Mouse (Mus musculus) stomach, postnatal 0 days (tissue): Measurements from ENCODE around the gene Cldn9. TPM values are rescaled to one million over a fixed set of nuclear protein-coding genes. Genes with fewer than 3 reads are reported as not detected.

ENCODE experiments used
- ATAC-seq: fragments of 200-750 bp; cut with Nextera tagmentation; 2 replicates; pipeline ENCODE4 v1.8.0; 2017; ENCODE audit not compliant: low FRiP score, low TSS enrichment
- DNase-seq: peaks from one replicate; pipeline ENCODE4 v3.0.0-alpha.2; 2016; ENCODE audit warnings: low spot score
- H3K27ac ChIP-seq: fragments of 300-500 bp; sonication (generic); replicated peaks from 2 replicates; pipeline ENCODE4 v1.5.1; 2014; ENCODE audit warnings: mild to moderate bottlenecking, control low read depth
- H3K27me3 ChIP-seq: fragments of 300-500 bp; sonication (generic); 2 replicates; pipeline ENCODE4 v1.6.1; 2014; ENCODE audit warnings: low read length; ENCODE audit not compliant: control insufficient read depth, insufficient read depth
- H3K36me3 ChIP-seq: fragments of 300-500 bp; sonication (generic); 2 replicates; pipeline ENCODE4 v1.6.1; 2014; ENCODE audit warnings: low read length, mixed read lengths; ENCODE audit not compliant: control insufficient read depth, insufficient read depth
- H3K4me1 ChIP-seq: fragments of 300-500 bp; sonication (generic); replicated peaks from 2 replicates; pipeline ENCODE4 v1.6.1; 2014; ENCODE audit warnings: antibody characterized with exemption; ENCODE audit not compliant: control insufficient read depth, insufficient read depth
- H3K4me2 ChIP-seq: fragments of 300-500 bp; sonication (generic); replicated peaks from 2 replicates; pipeline ENCODE4 v1.6.1; 2014; ENCODE audit warnings: low read depth, mild to moderate bottlenecking, control low read depth, moderate library complexity
- H3K4me3 ChIP-seq: fragments of 300-500 bp; sonication (generic); 2 replicates; pipeline ENCODE4 v1.5.1; 2014; ENCODE audit warnings: low read depth, low read length, control low read depth
- H3K9ac ChIP-seq: fragments of 300-500 bp; sonication (generic); 2 replicates; pipeline ENCODE4 v1.6.1; 2014; ENCODE audit warnings: mild to moderate bottlenecking, low read length, control low read depth, mixed read lengths
- H3K9me3 ChIP-seq: fragments of 300-500 bp; sonication (generic); 2 replicates; pipeline ENCODE4 v1.6.1; 2016; ENCODE audit warnings: low read length; ENCODE audit not compliant: control insufficient read depth
- CTCF ChIP-seq: IDR thresholded peaks from 2 replicates; pipeline ENCODE4 v1.5.1; 2016; ENCODE audit warnings: antibody characterized with exemption, low read depth, mild to moderate bottlenecking, moderate library complexity
- EP300 ChIP-seq: optimal IDR thresholded peaks from 2 replicates; pipeline ENCODE3; 2016; ENCODE audit warnings: antibody characterized with exemption
- WGBS: fragments of 180-500 bp; shearing (Covaris S2); extraction: QIAGEN DNeasy Blood & Tissue Kit; methylation state at CpG from one replicate; pipeline ENCODE4 v1.1.7; 2014; 5-methylcytosine and 5-hydroxymethylcytosine counted together
- polyA plus RNA-seq: library from polyadenylated mRNA; unstranded; fragments of >200 nt; fragmentation: Nextera tagmentation; extraction: Ambion mirVana; gene quantifications from 2 replicates; pipeline ENCODE4 v1.2.1, GENCODE M21; 2015

The Cldn9 gene
- polyA plus RNA-seq, 1 experiment from 2014 or later = 0.92 TPM

DNA sequence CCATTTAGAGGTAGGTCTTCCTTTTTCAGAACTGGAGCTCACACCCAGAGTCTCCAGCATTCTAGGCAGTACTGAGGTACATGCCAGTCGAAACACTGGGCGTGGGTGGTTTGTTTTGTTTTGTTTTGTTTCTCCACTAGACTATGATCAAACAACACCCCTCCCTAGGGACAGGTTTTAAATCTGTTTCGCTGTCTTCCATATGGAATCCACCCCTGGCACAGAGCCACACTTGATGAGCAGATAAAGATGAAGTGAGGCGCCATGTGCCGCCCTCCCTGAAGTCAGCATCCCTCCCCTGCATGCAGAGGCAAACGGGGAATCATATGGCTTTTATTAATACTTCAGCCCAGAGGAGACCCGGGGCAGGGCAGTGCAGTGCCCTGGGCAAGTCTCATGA lies 20.9 kb upstream of the Cldn9 start:
- H3K27ac ChIP-seq = no peak overlapping the region
- 40% methylated on average over 7 of the region's 7 CpGs for WGBS
- no peaks in the 10 kb centered on the region for H3K27me3 ChIP-seq
- DNase-seq (no peak), ATAC-seq (no peak)
- no peak overlapping the region for H3K4me3 ChIP-seq
- no peak for TF ChIP-seq EP300
- no peak for TF ChIP-seq CTCF
- H3K36me3 ChIP-seq = no peaks in the 10 kb centered on the region
- no peaks in the 10 kb centered on the region for H3K9me3 ChIP-seq
- no peak overlapping the region for H3K9ac ChIP-seq
- no peaks in the 10 kb centered on the region for H3K4me1 ChIP-seq
- H3K4me2 ChIP-seq = no peak overlapping the region

- no peaks in the 10 kb centered on the region for H3K9me3 ChIP-seq
- no peak for TF ChIP-seq EP300
- no peak overlapping the region for H3K9ac ChIP-seq
- no peaks in the 10 kb centered on the region for H3K36me3 ChIP-seq
- WGBS = 83% methylated on average over 9 of the region's 9 CpGs
- ATAC-seq (no peak), DNase-seq (no peak)
- H3K4me3 ChIP-seq = no peak overlapping the region
- H3K4me2 ChIP-seq = no peak overlapping the region
- H3K27me3 ChIP-seq = no peaks in the 10 kb centered on the region
- H3K4me1 ChIP-seq = no peaks in the 10 kb centered on the region
- H3K27ac ChIP-seq = no peak overlapping the region
These were observed 19.5 kb upstream of the Cldn9 start for GRCm38 (mm10) chr17:23703301-23703700.

DNA sequence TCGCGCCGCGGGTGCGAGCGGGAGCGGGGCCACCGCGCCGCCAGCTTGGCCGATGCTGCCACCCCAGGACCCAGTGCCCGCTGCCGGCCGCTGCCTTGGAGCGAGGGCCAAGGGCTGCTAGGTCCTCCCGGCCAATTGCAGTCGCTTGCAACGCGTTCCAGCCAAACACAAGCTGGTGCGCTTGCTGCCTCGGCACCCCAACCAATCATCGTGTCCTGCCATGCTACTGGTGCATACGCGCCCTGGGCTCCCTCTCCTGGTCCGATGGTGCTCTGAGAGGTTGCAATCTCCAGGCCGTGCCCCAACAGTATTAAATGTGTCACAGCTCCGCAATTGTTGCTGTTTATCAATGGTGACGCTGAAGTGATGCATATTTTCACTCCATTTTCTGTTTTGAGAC lies 16.3 kb upstream of the Cldn9 start:
- Histone ChIP-seq H3K4me1 (no peaks in the 10 kb centered on the region), H3K4me2 (peak overlapping the region; percentile 100), H3K36me3 (no peaks in the 10 kb centered on the region), H3K9ac (peak overlapping the region; percentile 64), H3K9me3 (no peaks in the 10 kb centered on the region), H3K27ac (no peak overlapping the region), H3K4me3 (peak overlapping the region; percentile 63), H3K27me3 (no peaks in the 10 kb centered on the region)
- ATAC-seq (peak; percentile 98), DNase-seq (peak; percentile 92)
- TF ChIP-seq EP300 = no peak
- peak; percentile 90 for TF ChIP-seq CTCF
- WGBS = under 1% methylated on average over 27 of the region's 28 CpGs

DNA sequence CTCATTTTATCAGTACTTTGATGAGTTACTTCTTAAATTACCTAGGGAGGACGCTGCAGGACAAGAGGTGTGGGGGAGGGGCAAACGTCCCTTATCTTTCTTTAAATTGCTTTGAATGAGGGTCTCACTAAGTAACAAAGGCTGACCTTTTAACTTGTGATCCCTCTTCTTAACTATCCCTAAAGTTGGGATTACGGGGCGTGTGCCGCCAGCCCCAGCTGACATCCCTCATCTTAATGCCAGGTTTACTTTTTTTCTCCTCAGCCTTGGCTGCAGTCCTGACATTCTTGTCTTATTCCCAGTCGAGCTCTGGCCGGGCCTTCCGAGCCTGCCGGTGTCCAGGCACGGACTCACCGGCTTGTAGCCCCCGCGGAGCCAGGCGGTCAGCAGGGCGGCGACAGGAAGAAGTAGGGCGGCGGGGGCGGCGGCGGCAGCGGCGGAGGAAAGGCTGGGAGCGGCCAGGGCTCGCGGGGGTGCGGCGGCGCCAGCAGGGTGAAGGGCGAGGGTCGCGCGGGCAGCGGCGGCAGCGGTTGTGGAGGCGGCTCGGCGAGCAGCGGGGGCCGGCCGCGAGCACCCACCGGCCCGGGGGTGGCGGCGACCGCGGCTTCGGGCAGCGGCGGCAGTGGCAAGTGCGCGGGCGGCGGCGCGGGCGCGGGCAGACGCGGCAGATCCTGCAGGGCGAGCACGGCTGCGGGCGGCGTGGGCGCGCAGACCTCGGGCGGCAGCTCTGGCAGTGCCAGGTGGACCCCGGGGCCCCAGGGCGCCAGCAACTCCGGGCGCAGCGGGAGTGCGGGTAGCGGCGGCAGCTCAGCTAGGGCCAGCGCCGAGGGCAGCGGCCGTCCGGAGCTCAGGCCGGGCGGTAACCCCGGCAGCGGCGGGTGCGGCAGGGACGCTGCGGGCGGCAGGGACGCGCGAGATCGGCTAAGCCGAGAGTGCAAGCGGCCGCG lies 15.6 kb upstream of the Cldn9 start:
- H3K27ac ChIP-seq = no peak overlapping the region
- H3K4me3 ChIP-seq = peak overlapping the region; percentile 63
- DNase-seq (peak; percentile 49), ATAC-seq (peak; percentile 48)
- WGBS = 1% methylated on average over 58 of the region's 101 CpGs
- no peaks in the 10 kb centered on the region for H3K4me1 ChIP-seq
- TF ChIP-seq CTCF (no peak), EP300 (no peak)
- H3K9ac ChIP-seq = peak overlapping the region; percentile 64
- H3K4me2 ChIP-seq = peak overlapping the region; percentile 100
- no peaks in the 10 kb centered on the region for H3K9me3 ChIP-seq
- no peaks in the 10 kb centered on the region for H3K36me3 ChIP-seq
- H3K27me3 ChIP-seq = no peaks in the 10 kb centered on the region

DNA sequence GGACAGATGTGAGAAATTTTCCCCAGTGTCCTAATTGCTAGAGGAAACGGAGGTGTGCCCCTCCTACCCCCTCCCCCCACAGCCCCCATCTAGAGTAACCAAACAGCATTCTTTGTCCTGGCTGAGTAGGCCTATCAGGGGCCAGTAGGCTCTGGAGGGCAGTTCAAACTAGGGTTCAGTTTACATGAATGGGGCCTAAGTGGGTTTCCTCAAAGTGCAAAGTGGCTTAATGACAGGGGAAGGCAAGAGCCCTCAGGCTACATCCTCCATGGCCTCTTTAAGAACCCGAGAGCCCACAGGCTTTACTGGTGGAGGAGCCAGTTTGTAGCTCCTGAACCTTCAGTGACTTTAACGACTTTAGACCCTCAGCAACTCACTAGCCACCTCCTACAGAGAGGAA lies 12.0 kb upstream of the Cldn9 start:
- Histone ChIP-seq H3K27me3 (no peaks in the 10 kb centered on the region), H3K36me3 (no peaks in the 10 kb centered on the region), H3K9ac (no peak overlapping the region), H3K4me1 (no peaks in the 10 kb centered on the region), H3K9me3 (no peaks in the 10 kb centered on the region), H3K4me2 (no peak overlapping the region), H3K4me3 (no peak overlapping the region), H3K27ac (no peak overlapping the region)
- WGBS = 27% methylated on average over 3 of the region's 3 CpGs
- no peak for ATAC-seq
- DNase-seq = no peak
- TF ChIP-seq CTCF = no peak
- TF ChIP-seq EP300 = no peak

DNA sequence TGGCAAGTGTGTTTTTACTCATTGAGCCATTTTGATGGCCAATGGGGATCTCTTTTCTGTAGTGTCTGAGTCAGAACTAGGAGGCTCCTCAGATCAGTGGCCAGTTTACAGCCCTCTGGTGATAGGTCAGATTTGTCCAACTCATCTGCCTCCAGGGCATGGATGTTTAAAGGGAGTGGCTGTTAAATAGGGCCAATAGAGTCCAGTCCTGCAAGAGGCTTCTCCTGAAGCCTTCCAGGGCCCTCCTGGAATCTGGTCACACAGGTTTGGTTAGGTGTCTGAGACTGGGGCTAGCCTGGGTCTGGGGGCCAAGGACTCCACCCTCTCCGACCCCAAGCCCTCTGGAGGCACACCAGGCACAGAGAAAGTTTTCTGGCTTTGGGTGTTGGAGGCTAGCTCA lies 10.7 kb upstream of the Cldn9 start:
- DNase-seq (no peak), ATAC-seq (no peak)
- TF ChIP-seq CTCF (no peak), EP300 (no peak)
- Histone ChIP-seq H3K27ac (no peak overlapping the region), H3K4me3 (no peak overlapping the region), H3K9me3 (no peaks in the 10 kb centered on the region), H3K4me1 (no peaks in the 10 kb centered on the region), H3K4me2 (no peak overlapping the region), H3K36me3 (no peaks in the 10 kb centered on the region), H3K27me3 (no peaks in the 10 kb centered on the region), H3K9ac (no peak overlapping the region)
- 61% methylated on average over 1 of the region's 1 CpGs for WGBS
